Mouse (Mus musculus) ovary, postnatal 10 days (tissue): ENCODE results near the gene Lmnb2.

Experiments
- DNase-seq: peaks from one replicate; pipeline ENCODE4 v3.0.0; 2022; ENCODE audit warnings: low spot score

Lmnb2 gene

GRCm38 (mm10) chr10:80899591-80900317, 18.3 kb downstream of the Lmnb2 start:
- DNase-seq: no peak

GRCm38 (mm10) chr10:80899074-80899473, 19.0 kb downstream of the Lmnb2 start:
- DNase-seq: no peak

- no peak for DNase-seq
These were observed 20.1 kb downstream of the Lmnb2 start for GRCm38 (mm10) chr10:80897861-80898510.

GRCm38 (mm10) chr10:80896581-80897485, 21.2 kb downstream of the Lmnb2 start:
- no peak for DNase-seq

GRCm38 (mm10) chr10:80895697-80896096, 22.3 kb downstream of the Lmnb2 start:
- no peak for DNase-seq

- DNase-seq: no peak
These were observed 22.9 kb downstream of the Lmnb2 start for GRCm38 (mm10) chr10:80895100-80895499.

GRCm38 (mm10) chr10:80887181-80887580, 30.9 kb downstream of the Lmnb2 start:
- no peak for DNase-seq

GRCm38 (mm10) chr10:80881301-80881700, 36.7 kb downstream of the Lmnb2 start:
- DNase-seq: peak; percentile 42

- no peak for DNase-seq
These were observed 37.1 kb downstream of the Lmnb2 start for GRCm38 (mm10) chr10:80880901-80881300.

GRCm38 (mm10) chr10:80880131-80880641, 37.9 kb downstream of the Lmnb2 start:
- no peak for DNase-seq

GRCm38 (mm10) chr10:80876594-80876993, 41.5 kb downstream of the Lmnb2 start:
- no peak for DNase-seq

GRCm38 (mm10) chr10:80876028-80876427, 42.0 kb downstream of the Lmnb2 start:
- no peak for DNase-seq

GRCm38 (mm10) chr10:80874035-80874434, 44.0 kb downstream of the Lmnb2 start:
- no peak for DNase-seq

- DNase-seq: no peak
These were observed 46.5 kb downstream of the Lmnb2 start, which contains the start of gene Tmprss9 for GRCm38 (mm10) chr10:80871581-80871980. Gene Tmprss9 (plus strand): TSS chr10:80871848.

GRCm38 (mm10) chr10:80870993-80871392, 47.1 kb downstream of the Lmnb2 start:
- no peak for DNase-seq

GRCm38 (mm10) chr10:80864446-80864845, 53.6 kb downstream of the Lmnb2 start:
- no peak for DNase-seq

- no peak for DNase-seq
These were observed 55.7 kb downstream of the Lmnb2 start for GRCm38 (mm10) chr10:80862305-80862704.

GRCm38 (mm10) chr10:80858350-80858935, 59.6 kb downstream of the Lmnb2 start:
- DNase-seq: no peak

- DNase-seq: no peak
These were observed 60.2 kb downstream of the Lmnb2 start for GRCm38 (mm10) chr10:80857848-80858247.

- DNase-seq: no peak
These were observed 60.7 kb downstream of the Lmnb2 start for GRCm38 (mm10) chr10:80857386-80857785.

- DNase-seq: no peak
These were observed 61.1 kb downstream of the Lmnb2 start for GRCm38 (mm10) chr10:80856908-80857307.

- DNase-seq: no peak
These were observed 61.8 kb downstream of the Lmnb2 start for GRCm38 (mm10) chr10:80856267-80856666.
